Mouse (Mus musculus): ENCODE results near the gene Cd48.
"Not testable (repeated sequence)": the region's sequence is repeated elsewhere in the genome, so short reads cannot be mapped to it uniquely, and the experiment has no call there.

The Cd48 gene

DNA sequence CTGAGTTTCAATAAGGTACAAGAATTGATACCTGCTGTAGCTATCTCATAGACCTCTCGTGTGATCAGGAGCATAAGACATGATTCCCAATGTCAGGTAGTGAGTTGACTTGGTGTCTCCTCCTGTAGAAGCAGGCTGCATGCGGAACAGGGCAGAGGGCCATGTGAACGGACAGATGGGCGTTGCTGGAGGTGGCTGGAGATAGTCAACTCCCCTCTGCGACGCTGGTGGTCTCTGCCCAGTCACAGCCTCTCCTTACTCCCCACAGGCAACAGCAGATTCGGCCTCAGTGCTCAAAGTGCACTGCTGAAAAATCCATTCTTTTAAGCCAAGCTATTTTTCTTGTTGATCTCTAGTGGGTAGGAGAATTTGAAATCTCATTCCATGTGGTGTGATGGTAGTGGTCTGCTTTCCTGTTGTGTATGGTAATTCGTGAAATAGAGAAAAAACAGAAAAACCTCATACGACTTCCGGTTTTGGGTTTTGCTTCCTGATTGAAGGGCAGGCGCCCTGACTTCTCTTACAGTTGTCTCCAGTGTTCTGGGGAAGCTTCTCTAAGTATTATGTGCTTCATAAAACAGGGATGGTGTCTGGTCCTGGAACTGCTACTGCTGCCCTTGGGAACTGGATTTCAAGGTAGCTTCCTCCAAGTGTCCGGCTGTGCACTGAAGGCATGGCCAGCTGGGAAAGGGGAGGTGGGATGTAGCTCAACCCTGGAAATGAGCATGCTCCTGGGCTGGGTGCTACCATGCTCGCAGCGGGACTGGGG lies at the start of gene Cd48:
Gene Cd48 (plus strand): TSS at position 479 of the 769 bp plus-strand sequence.
- DNase-seq (ENCODE audit: low spot score): no peak

GRCm38 (mm10) chr1:171635696-171636095 lies 46.1 kb upstream of the Cd48 start:
- DNase-seq (ENCODE audit: low spot score): no peak

GRCm38 (mm10) chr1:171637101-171637500 lies 44.7 kb upstream of the Cd48 start:
- DNase-seq (ENCODE audit: low spot score): no peak

GRCm38 (mm10) chr1:171638686-171639085 lies 43.1 kb upstream of the Cd48 start:
- no peak for DNase-seq (ENCODE audit: low spot score)

GRCm38 (mm10) chr1:171640796-171641195 lies 41.0 kb upstream of the Cd48 start:
- no peak for DNase-seq (ENCODE audit: low spot score)

- DNase-seq (ENCODE audit: low spot score): no peak
Observed at GRCm38 (mm10) chr1:171643612-171644011, 38.2 kb upstream of the Cd48 start.

DNA sequence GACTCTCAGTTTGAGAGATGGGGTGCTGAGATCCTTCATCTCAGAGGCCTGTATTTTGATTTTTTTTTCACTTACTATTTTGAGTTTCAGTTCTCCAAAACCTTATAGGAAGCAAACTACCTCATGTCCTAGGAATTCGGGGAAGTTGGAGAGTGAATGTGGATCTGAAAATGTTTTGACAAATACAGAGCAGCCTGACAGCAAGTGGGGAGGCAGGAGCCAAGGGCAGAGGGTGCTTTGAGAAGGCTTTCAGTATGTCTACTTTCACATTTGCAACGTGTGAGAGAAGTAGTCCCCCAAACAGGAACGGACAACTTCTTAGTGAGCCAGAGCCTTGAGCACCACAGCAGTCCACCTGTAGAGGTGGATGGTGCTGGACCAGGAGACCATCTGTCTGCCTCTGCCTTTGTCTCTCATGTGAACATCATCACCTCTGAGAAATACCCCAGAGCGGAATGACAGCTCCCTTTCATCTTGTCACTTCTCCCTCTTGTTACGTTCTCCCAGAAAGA lies 35.3 kb upstream of the Cd48 start:
- DNase-seq (ENCODE audit: low spot score): no peak

- DNase-seq (ENCODE audit: low spot score): no peak
Observed at GRCm38 (mm10) chr1:171647716-171648115, 34.1 kb upstream of the Cd48 start.

GRCm38 (mm10) chr1:171648840-171649239 lies 33.0 kb upstream of the Cd48 start:
- DNase-seq (ENCODE audit: low spot score): no peak

DNA sequence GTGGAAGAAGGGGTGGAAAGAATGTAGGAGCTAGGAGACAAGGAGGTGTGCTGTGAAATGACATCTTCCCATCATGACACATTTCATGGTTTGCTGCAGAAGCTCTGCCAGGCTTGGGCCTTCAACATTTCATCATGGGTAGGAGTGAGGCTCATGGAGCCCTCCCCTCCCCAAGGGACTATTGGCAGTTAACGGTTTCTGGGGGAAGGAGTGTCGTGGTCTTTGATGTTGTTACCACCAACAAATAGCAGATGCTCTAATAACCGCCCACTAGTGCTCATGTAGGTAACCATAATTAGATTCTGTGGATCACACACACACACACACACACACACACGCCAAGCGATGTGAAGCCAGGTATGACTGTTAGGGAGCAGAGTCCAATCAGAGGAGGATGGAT lies 29.1 kb upstream of the Cd48 start, which contains the start of gene Slamf7:
Gene Slamf7 (minus strand): TSS at position 302 of the 400 bp plus-strand sequence.
- no peak for DNase-seq (ENCODE audit: low spot score)

- no peak for DNase-seq (ENCODE audit: low spot score)
Observed at GRCm38 (mm10) chr1:171658561-171658991, 23.2 kb upstream of the Cd48 start.

DNA sequence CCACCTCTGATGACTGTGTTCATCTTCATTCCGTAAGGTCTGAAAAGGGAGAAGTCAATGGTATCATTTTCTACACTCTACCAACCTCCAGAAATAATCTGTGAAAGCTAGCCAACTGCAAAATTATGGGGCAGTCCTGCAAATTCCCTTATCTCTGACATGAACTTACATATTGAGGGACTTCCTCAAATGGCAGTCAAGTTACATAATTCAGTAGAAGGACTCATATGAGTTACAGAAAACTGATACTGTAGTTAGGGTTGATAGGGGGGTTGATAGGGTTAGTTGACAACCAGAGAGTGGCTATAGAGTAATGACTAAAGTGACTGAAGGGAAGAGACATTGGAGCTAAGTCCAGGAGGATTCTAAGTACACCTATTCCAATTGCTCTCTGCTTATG lies 21.4 kb upstream of the Cd48 start:
- no peak for DNase-seq (ENCODE audit: low spot score)

DNA sequence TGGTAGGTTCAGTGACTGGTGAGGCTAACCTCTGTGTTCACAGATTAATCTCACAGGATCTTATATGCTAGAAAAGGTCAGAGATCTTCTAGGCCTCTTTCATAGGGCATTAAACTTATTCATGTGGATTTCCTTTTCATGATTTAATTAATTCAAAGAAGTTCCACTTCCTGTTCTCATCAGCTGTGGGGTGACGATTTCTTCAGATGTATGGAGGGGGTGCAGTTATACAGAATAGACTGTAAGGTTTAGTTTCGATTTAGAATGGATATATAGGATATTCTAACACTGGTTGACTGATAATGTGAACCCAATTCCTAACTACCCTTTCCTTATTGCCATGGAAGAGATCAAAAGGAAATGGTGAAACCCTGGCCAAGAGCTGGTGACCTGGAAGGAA lies 20.3 kb upstream of the Cd48 start:
- no peak for DNase-seq (ENCODE audit: low spot score)

DNA sequence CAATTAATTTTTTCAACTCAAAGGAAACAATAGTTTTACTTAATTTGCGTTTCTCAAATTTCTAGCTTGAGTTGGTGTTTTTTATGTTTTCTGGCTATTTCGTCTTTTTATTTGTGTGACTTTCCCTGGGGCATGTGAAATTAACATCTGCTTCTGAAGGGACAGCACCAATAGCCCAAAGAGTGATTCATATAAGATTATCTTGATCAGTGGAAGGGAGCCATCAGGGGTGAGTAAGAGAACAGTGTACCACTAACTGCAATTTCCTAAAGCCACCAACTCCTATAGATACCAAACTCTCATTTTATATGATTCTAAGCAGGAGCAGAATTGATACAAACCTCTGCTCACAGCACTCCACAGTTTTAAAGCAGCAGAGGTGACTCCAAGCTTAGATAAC lies 18.1 kb upstream of the Cd48 start:
- no peak for DNase-seq (ENCODE audit: low spot score)

DNA sequence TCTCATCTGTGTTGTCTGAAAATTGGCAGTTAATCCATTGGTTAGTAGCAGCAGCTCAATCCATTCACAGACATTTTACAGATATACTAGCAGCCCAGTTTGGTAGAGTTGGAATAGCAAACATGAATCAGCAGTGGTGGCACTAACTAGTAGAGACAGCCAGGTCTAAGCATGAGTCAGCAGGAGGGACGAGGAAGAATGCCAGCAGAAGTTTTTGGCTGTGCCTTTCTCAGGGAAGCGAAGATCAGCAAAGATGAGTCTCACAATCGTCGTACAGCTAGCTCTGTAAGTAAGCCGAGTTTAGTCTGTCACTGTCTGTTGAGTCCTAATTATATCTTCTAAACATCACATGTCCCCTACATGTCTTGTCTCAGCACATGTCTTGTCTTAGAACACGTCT lies 15.5 kb upstream of the Cd48 start:
- DNase-seq (ENCODE audit: low spot score): no peak

DNA sequence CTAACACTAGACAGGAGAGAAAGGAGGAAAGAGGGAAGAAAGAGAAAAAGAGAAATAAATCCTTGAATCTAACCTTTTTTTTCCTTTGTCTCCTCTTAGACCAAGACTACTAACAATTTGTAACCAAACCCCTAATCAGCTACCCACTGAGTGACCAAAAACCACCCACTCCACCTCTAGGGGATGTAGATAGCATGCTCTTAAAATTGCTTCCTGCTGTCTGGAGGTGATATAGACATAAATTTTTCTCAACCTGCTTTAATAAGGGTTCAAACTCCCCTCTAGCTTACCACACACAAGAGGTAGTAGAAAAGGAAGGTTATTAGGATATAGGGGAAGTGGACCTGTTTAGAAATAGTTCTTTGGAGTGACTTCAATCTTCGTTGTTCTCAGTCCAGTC lies 14.6 kb upstream of the Cd48 start:
- DNase-seq (ENCODE audit: low spot score): no peak

DNA sequence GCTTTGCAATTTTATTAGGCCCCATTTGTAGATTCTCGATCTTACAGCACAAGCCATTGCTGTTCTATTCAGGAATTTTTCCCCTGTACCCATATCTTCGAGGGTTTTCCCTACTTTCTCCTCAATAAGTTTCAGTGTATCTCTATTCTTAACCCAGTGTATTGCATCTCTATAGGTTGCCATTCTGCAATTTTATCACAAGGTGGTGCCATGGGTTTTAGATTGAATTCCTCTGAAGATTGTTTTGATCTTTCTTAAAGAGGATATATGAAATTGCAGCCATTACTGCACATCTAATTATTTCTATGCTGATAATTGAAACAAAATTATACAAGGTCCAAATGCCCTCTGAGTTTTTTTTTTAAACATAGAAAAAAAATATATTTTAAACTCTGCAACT lies 9.4 kb upstream of the Cd48 start:
- not testable (repeated sequence) for DNase-seq (ENCODE audit: low spot score)

DNA sequence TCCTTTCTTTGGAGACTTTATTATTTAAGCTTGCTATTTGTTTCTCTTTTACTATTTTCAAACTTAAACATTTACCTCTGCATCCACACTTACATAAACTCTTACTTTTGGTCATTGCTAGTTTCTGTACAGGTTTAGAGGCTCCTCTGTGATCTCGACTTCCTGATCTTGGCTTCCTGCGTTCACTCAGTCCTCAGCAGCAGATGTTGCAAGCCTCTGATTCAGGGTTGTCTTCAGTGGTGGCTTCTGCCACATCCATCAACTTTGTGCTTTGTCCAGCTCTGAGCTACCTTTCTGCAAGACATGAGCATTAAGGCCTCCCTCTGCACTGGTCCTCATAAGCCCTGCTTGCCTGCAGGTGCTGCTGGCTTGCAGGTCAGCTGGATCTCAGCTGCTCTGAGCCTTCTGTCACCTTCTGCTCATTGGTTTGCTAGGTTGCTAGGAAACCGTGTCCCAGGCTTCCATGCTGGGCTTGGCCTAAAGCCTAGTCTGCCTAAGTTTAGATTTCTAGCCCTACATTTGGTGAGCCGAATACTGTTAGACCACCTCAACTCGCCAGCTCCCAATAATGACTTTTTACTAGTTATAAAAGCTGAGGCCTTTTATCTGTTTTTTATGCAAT lies 8.8 kb upstream of the Cd48 start:
- DNase-seq (ENCODE audit: low spot score): no peak

DNA sequence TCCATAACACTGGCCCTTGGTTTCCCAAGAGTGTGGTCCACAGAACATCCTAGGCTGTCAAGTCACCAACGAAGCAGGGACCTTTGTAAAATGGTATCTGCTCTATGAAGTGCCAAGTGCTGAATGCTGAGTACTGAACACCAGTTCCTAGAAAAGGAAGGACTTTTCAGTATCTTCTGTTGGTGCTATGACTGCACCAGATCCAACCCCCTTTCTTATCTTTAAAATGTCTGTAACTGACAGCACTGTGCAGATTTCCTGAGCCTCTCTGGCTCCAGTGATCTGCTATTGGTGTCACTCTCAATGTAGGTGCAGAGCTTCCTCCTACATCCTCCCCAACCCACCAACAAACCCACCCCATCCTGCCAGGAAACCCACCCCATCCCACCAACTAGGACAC lies 7.3 kb upstream of the Cd48 start:
- no peak for DNase-seq (ENCODE audit: low spot score)

DNA sequence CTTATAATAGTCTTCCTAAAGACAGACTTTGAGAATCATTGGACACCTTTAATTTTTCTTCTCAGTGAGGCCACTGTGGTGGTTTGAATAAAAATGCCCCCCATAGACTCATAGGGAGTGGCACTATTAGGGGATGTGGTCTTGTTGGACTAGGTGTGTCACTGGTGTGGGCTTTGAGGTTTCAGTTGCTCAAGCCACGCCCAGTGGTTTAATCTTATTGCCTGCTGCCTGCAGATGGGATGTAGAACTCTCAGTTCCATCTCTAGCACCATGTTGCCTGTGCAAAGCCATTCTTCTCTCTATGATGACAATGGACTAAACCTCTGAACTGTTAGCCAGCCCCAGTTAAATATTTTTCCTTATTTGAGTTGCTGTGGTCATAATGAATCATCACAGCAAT lies 4.1 kb upstream of the Cd48 start:
- no peak for DNase-seq (ENCODE audit: low spot score)

DNA sequence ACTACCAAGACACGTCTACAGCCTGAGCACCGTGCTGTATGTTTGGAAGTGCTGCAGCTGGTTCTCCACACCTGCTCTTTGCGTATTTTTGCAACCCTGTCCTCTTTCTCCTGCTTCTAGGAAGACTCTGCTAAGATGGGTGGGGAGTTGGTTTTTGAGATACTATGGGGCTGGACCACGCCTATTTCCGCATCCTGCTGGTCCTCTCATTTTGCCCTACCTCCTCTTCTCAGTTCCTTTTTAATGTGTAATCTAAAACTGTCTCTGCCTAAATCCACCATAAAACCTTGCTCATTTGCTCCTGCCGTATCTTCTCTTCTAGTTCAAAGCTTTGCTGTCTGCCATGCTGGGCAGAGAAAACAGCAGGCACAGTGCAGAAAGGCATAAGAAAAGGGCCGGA lies 800 bp upstream of the Cd48 start:
- DNase-seq (ENCODE audit: low spot score): no peak

DNA sequence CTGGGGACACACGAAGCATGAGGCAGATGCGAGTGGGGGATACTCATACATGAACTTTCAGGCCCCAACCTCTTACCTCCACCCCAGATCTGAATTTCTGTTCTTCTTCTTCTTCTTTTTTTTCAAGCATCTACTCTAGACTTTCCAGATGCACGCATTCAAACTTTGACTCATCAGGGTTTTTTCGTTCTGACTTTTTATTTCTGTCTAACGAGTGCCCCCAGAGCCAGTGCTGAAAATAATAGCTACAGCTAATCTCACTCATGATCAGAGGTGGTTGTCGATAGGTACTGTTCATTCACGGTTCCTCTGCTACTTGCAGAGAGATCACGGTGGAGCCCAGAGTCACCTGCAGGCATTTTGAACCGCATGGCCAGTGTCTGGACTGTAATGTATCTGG lies 3.1 kb downstream of the Cd48 start:
- DNase-seq (ENCODE audit: low spot score): no peak

DNA sequence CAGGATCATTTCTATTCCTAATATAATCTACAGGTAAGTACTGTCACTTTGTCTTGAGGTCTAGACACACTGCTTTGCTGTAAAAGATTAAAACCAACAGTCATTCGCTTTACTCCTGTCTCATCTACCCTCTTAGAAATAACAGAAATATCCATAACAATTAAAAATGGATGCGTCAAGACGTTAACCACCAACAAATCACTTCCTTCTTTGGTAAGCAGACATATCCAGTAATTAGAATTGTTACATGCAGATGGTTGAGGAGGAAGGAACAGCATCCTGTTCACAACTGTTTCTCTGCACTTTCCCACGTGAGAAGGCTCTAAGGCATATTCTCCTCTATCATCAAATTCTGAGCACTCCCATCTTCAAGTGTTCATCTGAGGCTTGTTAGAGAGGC lies 5.5 kb downstream of the Cd48 start:
- DNase-seq (ENCODE audit: low spot score): no peak

DNA sequence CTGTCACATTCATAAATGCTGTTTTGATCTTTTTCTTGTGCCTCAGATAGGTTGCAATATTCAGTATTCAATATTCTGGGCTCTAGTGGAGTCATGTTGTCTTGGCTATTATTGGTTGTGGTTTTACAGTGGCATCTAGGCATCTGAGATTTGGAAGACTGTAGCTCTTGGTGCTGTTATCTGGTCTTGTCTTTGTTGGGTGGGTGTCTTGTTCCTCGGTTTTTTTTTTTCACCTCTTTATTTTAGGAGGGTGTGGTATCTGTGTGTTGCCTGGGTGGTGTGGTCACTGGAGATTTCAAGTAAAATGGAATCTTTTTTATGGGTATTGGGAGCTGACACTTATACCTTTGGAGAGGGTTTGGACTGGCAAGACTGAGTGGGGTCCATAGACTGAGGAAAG lies 12.1 kb downstream of the Cd48 start:
- DNase-seq (ENCODE audit: low spot score): no peak
